Mouse (Mus musculus): ENCODE measurements around the gene Hapln3. TPM values are rescaled to one million over a fixed set of nuclear protein-coding genes. Genes with fewer than 3 reads are reported as not detected.

Hapln3 gene
- polyA plus RNA-seq, 1 experiment from 2014 or later, result 0.40 TPM

- ATAC-seq (ENCODE audit: insufficient read depth), result no peak
- Histone ChIP-seq H3K9me3 (replicated peaks) (no peaks in the 10 kb centered on the region), H3K4me1 (replicated peaks) (no peaks in the 10 kb centered on the region), H3K27me3 (no peaks in the 10 kb centered on the region), H3K9ac (no peak overlapping the region), H3K4me3 (replicated peaks) (no peak overlapping the region), H3K27ac (replicated peaks) (no peak overlapping the region), H3K36me3 (replicated peaks) (no peaks in the 10 kb centered on the region), H3K4me2 (no peak overlapping the region)
- 40% methylated on average over 4 of the region's 4 CpGs for WGBS (ENCODE audit: insufficient replicate concordance)
Observed at GRCm38 (mm10) chr7:79068231-79068630, 62.6 kb downstream of the Hapln3 start.

GRCm38 (mm10) chr7:79067466-79067865, 63.4 kb downstream of the Hapln3 start:
- Histone ChIP-seq H3K9me3 (replicated peaks) (no peaks in the 10 kb centered on the region), H3K27ac (replicated peaks) (no peak overlapping the region), H3K9ac (no peak overlapping the region), H3K27me3 (no peaks in the 10 kb centered on the region), H3K36me3 (replicated peaks) (no peaks in the 10 kb centered on the region), H3K4me2 (no peak overlapping the region), H3K4me3 (replicated peaks) (no peak overlapping the region), H3K4me1 (replicated peaks) (no peaks in the 10 kb centered on the region)
- ATAC-seq (ENCODE audit: insufficient read depth), result no peak
- 36% methylated on average over 7 of the region's 7 CpGs for WGBS (ENCODE audit: insufficient replicate concordance)

Other genes starting within 250 kb of the Hapln3 start
- 15.9 and 19.3 TPM in 2 replicates for gene Aen, start 235.2 kb downstream of the Hapln3 start, polyA plus RNA-seq (2015; fragmentation: Nextera tagmentation; extraction: Ambion mirVana)
- 94.6 and 121 TPM in 2 replicates for gene Isg20, start 217.6 kb downstream of the Hapln3 start, polyA plus RNA-seq (2015; fragmentation: Nextera tagmentation; extraction: Ambion mirVana)
- 0.03 and 0.33 TPM in 2 replicates for gene Acan, start 77.5 kb downstream of the Hapln3 start, polyA plus RNA-seq (2015; fragmentation: Nextera tagmentation; extraction: Ambion mirVana)
- gene Mfge8, start 18.0 kb upstream of the Hapln3 start, polyA plus RNA-seq (2015; fragmentation: Nextera tagmentation; extraction: Ambion mirVana), result 82.5 and 90.8 TPM in 2 replicates
- 11.4 TPM in 2 replicates for gene Abhd2, start 142.2 kb upstream of the Hapln3 start, polyA plus RNA-seq (2015; fragmentation: Nextera tagmentation; extraction: Ambion mirVana)

Data from liver, embryonic 15.5 days (tissue).